Mouse (Mus musculus): ENCODE results near the gene Fbln7. TPM values are rescaled to one million over a fixed set of nuclear protein-coding genes. Genes with fewer than 3 reads are reported as not detected.

The Fbln7 gene
- total RNA-seq, 2 experiments from 2014 or later = 0.72 to 0.91 TPM

- no peak for DNase-seq
Measured at GRCm38 (mm10) chr2:128872256-128872655, 9.5 kb downstream of the Fbln7 start.

- no peak for DNase-seq
Measured at GRCm38 (mm10) chr2:128875526-128875925, 12.7 kb downstream of the Fbln7 start.

- DNase-seq = no peak
Measured at GRCm38 (mm10) chr2:128881236-128881635, 18.5 kb downstream of the Fbln7 start.

DNA sequence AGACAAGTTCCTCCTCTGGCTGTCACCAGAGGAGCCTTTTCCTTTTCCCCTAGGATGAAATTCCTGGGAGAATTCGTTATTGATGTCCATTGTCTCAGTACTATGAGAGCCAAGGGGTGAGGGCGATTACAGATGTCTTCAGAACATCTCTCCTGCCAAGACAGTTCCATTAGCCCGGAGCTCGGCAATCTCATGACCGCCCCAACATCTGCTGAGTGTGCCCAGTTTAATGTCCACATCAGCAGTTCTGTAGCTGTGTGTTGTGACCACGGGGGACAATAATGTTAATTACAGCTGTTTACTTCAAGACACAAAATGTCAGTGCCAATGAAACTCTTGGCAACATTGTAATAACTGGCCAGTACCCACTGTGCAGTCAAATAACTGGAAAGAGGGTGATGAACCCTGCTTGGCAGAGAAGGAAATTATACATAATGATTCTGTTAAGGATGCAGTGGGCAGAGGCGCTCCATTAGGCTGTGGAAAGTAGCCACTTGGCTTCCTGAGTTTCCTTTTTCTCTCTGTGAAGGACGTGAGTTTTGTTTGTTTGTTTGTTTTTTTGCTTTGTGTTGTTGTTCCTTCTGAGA is 22.5 kb downstream of the Fbln7 start:
- no peak for DNase-seq

DNA sequence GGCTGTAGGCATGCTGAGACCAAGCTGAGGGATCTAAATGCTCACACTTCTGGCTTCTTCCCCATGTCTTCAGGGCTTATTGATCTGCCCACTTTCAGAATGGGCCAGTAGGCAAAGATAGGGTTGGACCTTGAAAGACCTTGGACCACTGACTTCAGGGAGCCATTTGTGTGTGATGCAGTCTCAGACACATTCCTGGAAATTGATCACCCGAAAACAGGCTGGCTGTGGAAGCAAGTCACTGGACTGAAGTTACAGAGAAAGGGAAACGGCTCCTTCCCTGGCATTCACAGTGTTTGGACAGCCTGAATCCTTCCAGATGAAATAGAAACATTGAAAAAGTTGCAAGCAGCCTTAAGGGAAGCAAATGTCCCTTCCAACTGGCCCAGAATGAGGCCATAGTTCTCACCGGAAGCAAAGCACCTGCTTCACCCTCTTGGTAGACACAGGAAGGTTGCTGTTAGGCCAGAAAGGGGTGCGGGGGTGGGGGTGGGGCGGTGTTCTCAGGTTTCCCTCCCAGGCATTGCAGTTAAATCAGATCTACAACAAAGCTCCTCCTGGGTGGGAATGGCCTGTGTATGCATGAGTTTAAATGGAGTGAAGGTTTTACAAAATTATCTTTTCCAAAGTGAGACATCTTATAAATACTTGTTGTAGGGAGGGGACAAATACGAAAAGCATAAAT is 25.2 kb downstream of the Fbln7 start:
- DNase-seq = no peak

DNA sequence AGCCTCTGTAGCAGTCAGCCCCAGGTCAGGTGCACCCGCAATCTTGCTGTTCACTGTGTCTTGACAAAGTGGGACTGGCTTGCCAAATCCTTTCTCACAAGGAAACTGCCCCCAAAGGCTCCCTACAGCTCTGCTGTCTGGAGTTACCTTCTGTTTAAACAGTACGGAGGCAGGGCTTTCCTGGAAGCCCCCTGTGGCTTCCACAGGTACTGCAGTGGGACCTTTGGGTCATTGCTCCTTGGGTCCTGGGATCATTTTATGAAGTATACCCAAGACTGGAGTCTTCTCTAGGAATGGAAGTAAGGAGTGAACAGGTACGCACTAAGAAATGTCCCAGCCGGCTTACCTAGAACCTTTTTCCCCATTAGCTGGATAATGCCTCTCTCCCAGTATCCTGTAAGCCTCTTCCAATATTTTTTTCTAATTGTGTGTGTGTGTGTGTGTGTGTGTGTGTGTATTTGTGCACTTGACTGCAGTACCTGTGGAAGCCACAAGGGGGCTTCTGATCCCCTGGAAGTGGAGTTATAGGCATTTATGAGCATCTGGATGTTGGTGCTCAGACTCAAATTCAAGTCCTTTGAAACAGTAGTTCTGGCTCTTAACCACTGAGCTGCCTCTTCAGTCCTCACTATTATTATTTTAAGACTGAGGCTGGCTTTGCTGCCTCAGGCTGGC is 28.0 kb downstream of the Fbln7 start:
- DNase-seq = no peak

DNA sequence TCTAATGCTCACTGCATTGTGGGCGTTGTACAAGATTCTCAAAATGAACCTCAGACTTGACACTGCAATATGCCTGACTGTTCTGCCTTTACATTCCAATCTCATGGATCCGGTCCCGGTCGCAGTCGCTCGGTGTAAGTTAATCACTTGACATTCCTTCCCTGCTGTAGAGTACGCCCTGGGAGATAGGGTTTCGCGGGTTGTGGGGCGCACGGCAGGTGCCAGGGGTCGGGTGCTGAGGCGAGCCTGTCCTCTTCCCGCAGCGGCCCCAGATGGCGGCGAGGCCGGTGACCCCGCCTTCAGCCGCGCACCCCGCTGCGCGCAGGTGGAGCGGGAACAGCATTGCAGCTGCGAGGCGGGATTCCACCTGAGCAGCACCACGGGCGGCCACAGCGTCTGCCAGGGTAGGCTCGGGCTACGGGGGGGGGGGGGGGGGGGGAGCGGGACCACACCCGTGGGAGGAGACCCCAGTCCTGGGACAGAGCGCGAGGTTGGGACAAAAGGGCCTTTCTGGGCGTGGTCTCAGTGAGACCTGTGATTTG is 29.5 kb downstream of the Fbln7 start:
- DNase-seq = no peak

DNA sequence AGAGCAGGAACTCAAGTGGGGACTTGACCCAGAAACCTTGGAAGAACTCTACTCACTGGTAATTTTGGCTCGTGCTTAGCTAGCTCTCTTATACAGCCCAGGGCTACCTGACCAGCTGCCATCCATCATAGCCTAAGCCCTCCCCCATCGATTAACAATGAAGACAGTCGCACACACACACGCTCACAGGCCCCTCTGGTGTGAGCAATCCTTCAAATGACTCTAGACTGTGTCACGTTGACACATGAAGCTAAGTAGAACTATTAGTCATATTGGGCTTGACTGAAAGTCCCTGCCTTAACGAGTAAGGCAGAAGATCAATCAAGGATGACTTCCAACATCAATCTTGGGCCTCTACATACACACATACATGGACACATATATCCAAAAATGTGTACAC is 40.1 kb downstream of the Fbln7 start:
- no peak for DNase-seq

GRCm38 (mm10) chr2:128903661-128904060 is 40.9 kb downstream of the Fbln7 start:
- no peak for DNase-seq

GRCm38 (mm10) chr2:128914978-128915377 is 52.2 kb downstream of the Fbln7 start:
- no peak for DNase-seq

GRCm38 (mm10) chr2:128916528-128916927 is 53.7 kb downstream of the Fbln7 start:
- DNase-seq = no peak

GRCm38 (mm10) chr2:128924799-128925198 is 62.0 kb downstream of the Fbln7 start:
- DNase-seq = no peak

- no peak for DNase-seq
Measured at GRCm38 (mm10) chr2:128928446-128928845, 65.7 kb downstream of the Fbln7 start.

DNA sequence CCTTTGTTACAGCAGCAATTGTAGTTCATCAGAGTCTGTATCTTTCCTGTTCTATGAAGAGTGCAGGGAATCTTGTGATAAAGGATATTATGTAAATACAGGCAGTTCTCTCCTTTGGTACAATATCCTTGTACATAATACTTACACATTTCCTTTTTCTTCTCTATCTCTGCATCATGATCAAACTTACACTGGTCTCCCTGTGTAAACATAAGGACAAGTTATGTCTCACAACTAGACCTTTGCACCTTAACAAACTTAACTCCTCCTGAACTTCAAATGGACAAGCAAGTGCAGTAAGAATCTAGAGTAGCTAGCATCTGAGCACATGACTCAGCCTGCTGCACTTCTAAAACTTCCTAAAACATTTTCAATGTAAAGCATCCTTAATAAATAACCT is 67.9 kb downstream of the Fbln7 start:
- DNase-seq = no peak

GRCm38 (mm10) chr2:128936256-128936655 is 73.5 kb downstream of the Fbln7 start:
- DNase-seq = no peak

- peak; percentile 95 to 96 for DNase-seq
Measured at GRCm38 (mm10) chr2:128943538-128944528, 81.1 kb downstream of the Fbln7 start, which contains the start of gene Zc3h8. TSS of gene Zc3h8 (minus strand) at chr2:128944077.

Small RNA genes within 50 kb of the gene (microRNA-seq; reads per million reads assigned to microRNA genes)
- 0 reads per million in 2 experiments for gene Gm22859

Other genes with a start within 250 kb of the Fbln7 start
- gene Anapc1, start 175.6 kb upstream of the Fbln7 start, total RNA-seq (2021) = 10 to 100 TPM; 63.0 to 71.0 TPM
- gene Mertk, start 164.0 kb upstream of the Fbln7 start, total RNA-seq (2021) = 10 to 100 TPM; 26.2 to 44.1 TPM
- 10 to 100 TPM; 34.7 to 36.1 TPM for gene Tmem87b, start 44.9 kb upstream of the Fbln7 start, total RNA-seq (2021)
- gene Zc3h8, start 81.1 kb downstream of the Fbln7 start, total RNA-seq (2021) = 1 to 10 TPM; 5.8 to 6.0 TPM
- 10 to 100 TPM; 15.6 to 17.2 TPM for gene Zc3h6, start 104.4 kb downstream of the Fbln7 start, total RNA-seq (2021)
- 1 to 10 TPM; 3.2 to 4.9 TPM for gene Gm10762, start 104.7 kb downstream of the Fbln7 start, total RNA-seq (2021)
- gene Vinac1, start 185.2 kb downstream of the Fbln7 start, total RNA-seq (2021) = under 1 TPM in 1 of 2 experiments, not detected in 1; 0.07 TPM
- gene Ttl, start 203.0 kb downstream of the Fbln7 start, total RNA-seq (2021) = 10 to 100 TPM; 32.2 to 33.4 TPM
- gene Polr1b, start 238.0 kb downstream of the Fbln7 start, total RNA-seq (2021) = 10 to 100 TPM; 16.0 to 18.3 TPM